Mouse (Mus musculus) MN1 (cell line): ENCODE results near the gene Nipal3.
A peak's percentile ranks its signal among the peaks of the same experiment; 100 is the strongest.

Experiments
- DNase-seq: peaks from one replicate; pipeline ENCODE4 v3.0.0-alpha.2; 2016; ENCODE audit warnings: low spot score

The Nipal3 gene

GRCm38 (mm10) chr4:135505794-135506193 is 11.0 kb upstream of the Nipal3 start:
- no peak for DNase-seq

GRCm38 (mm10) chr4:135501587-135501986 is 6.7 kb upstream of the Nipal3 start:
- no peak for DNase-seq

GRCm38 (mm10) chr4:135499831-135500230 is 5.0 kb upstream of the Nipal3 start:
- DNase-seq: no peak

GRCm38 (mm10) chr4:135498136-135498535 is 3.3 kb upstream of the Nipal3 start:
- no peak for DNase-seq

GRCm38 (mm10) chr4:135495810-135496209 is 972 bp upstream of the Nipal3 start:
- peak; percentile 34 for DNase-seq

- no peak for DNase-seq
Measured at GRCm38 (mm10) chr4:135495397-135495791, 556 bp upstream of the Nipal3 start.

GRCm38 (mm10) chr4:135493691-135494520 is 932 bp downstream of the Nipal3 start:
- DNase-seq: peak; percentile 76

GRCm38 (mm10) chr4:135493271-135493670 is 1.6 kb downstream of the Nipal3 start:
- no peak for DNase-seq

- DNase-seq: no peak
Measured at GRCm38 (mm10) chr4:135489256-135489655, 5.6 kb downstream of the Nipal3 start.

GRCm38 (mm10) chr4:135486352-135486751 is 8.5 kb downstream of the Nipal3 start:
- no peak for DNase-seq

- DNase-seq: no peak
Measured at GRCm38 (mm10) chr4:135485086-135485485, 9.8 kb downstream of the Nipal3 start.

- DNase-seq: no peak
Measured at GRCm38 (mm10) chr4:135480370-135480769, 14.5 kb downstream of the Nipal3 start.

- DNase-seq: no peak
Measured at GRCm38 (mm10) chr4:135477851-135478250, 17.0 kb downstream of the Nipal3 start.

GRCm38 (mm10) chr4:135463406-135463805 is 31.4 kb downstream of the Nipal3 start:
- DNase-seq: no peak

GRCm38 (mm10) chr4:135453572-135453971 is 41.3 kb downstream of the Nipal3 start:
- DNase-seq: no peak

GRCm38 (mm10) chr4:135453164-135453563 is 41.7 kb downstream of the Nipal3 start:
- DNase-seq: no peak

GRCm38 (mm10) chr4:135451360-135452015 is 43.4 kb downstream of the Nipal3 start:
- DNase-seq: no peak

- no peak for DNase-seq
Measured at GRCm38 (mm10) chr4:135442473-135442872, 52.4 kb downstream of the Nipal3 start.

GRCm38 (mm10) chr4:135439904-135440522 is 54.8 kb downstream of the Nipal3 start:
- DNase-seq: peak; percentile 55

- DNase-seq: peak; percentile 82
Measured at GRCm38 (mm10) chr4:135439188-135439647, 55.6 kb downstream of the Nipal3 start.

GRCm38 (mm10) chr4:135437924-135438323 is 56.9 kb downstream of the Nipal3 start:
- DNase-seq: no peak

- DNase-seq: peak; percentile 17
Measured at GRCm38 (mm10) chr4:135436291-135436690, 58.5 kb downstream of the Nipal3 start.

GRCm38 (mm10) chr4:135434395-135434789 is 60.4 kb downstream of the Nipal3 start:
- DNase-seq: no peak
